Mouse (Mus musculus) ES-E14 (cell line): Measurements from ENCODE around the gene Serhl. TPM values are rescaled to one million over a fixed set of nuclear protein-coding genes. Genes with fewer than 3 reads are reported as not detected.

Experiments
- DNase-seq: peaks from one replicate; pipeline ENCODE4 v3.0.0-alpha.2; 2013; ENCODE audit warnings: low read depth, low spot score
- H3K27ac ChIP-seq: 2 replicates; pipeline ENCODE4 v1.5.1; 2012; ENCODE audit warnings: low read depth, mild to moderate bottlenecking, low read length, moderate library complexity, mixed read lengths; ENCODE audit not compliant: poor library complexity, insufficient read depth, severe bottlenecking
- H3K36me3 ChIP-seq: 2 replicates; pipeline ENCODE4 v1.6.1; 2012; ENCODE audit warnings: mild to moderate bottlenecking, low read length, moderate library complexity, mixed read lengths; ENCODE audit not compliant: control insufficient read depth, poor library complexity, insufficient read depth, severe bottlenecking
- H3K4me1 ChIP-seq, 2 experiments: fragments of 150-350 bp in 1 of 2; sonication (generic) in 1 of 2; 2 replicates each; pipeline ENCODE4 v1.6.1; 2012; ENCODE audit warnings: low read length in 2 of 2, mild to moderate bottlenecking in 1 of 2, mixed read lengths in 1 of 2; ENCODE audit not compliant: control insufficient read depth in 2 of 2, insufficient read depth in 2 of 2, poor library complexity in 1 of 2
- H3K4me3 ChIP-seq, 2 experiments: fragments of 150-350 bp in 1 of 2; sonication (generic) in 1 of 2; 2 replicates each; pipeline ENCODE4 v1.5.1; 2012; ENCODE audit warnings: low read length in 2 of 2, low read depth in 1 of 2, mild to moderate bottlenecking in 1 of 2, mixed read lengths in 1 of 2; ENCODE audit not compliant: insufficient read depth in 1 of 2, poor library complexity in 1 of 2, severe bottlenecking in 1 of 2
- H3K9ac ChIP-seq: 2 replicates; pipeline ENCODE4 v1.6.1; 2012; ENCODE audit warnings: low read depth, mild to moderate bottlenecking, low read length, mixed read lengths; ENCODE audit not compliant: poor library complexity, insufficient read depth, severe bottlenecking
- H3K9me3 ChIP-seq: fragments of 150-350 bp; sonication (generic); 2 replicates; pipeline ENCODE4 v1.6.1; 2012; ENCODE audit warnings: low read depth, mild to moderate bottlenecking, low read length; ENCODE audit not compliant: control insufficient read depth, insufficient read depth
- CHD2 ChIP-seq: IDR thresholded peaks from 2 replicates; pipeline ENCODE4 v1.6.1; 2014; ENCODE audit warnings: mild to moderate bottlenecking, low read depth, low read length, inconsistent platforms
- HCFC1 ChIP-seq: IDR thresholded peaks from 2 replicates; pipeline ENCODE4 v1.6.1; 2012; ENCODE audit warnings: low read length, inconsistent platforms, borderline replicate concordance; ENCODE audit not compliant: insufficient read depth
- MAFK ChIP-seq: IDR thresholded peaks from 2 replicates; pipeline ENCODE4 v1.6.1; 2014; ENCODE audit warnings: mild to moderate bottlenecking, low read depth, low read length, inconsistent platforms; ENCODE audit not compliant: insufficient read depth
- ZC3H11A ChIP-seq: IDR thresholded peaks from 2 replicates; pipeline ENCODE4 v1.6.1; 2012; ENCODE audit warnings: low read depth, mild to moderate bottlenecking, inconsistent platforms, low read length, borderline replicate concordance
- ZNF384 ChIP-seq: IDR thresholded peaks from 2 replicates; pipeline ENCODE4 v1.6.1; 2012; ENCODE audit warnings: low read depth, low read length, inconsistent platforms
- in situ Hi-C, 2 experiments: fragments of 600-800 bp; cut with MboI; formaldehyde crosslinking; loops; one replicate each; pipeline ENCODE4 v1.15.1; 2025; ENCODE audit warnings: low sequenced_read_pairs in 2 of 2, inconsistent platforms in 1 of 2; ENCODE audit not compliant: unreplicated experiment in 2 of 2
- total RNA-seq: library from RNA; depleted of rRNA; stranded (reverse); fragments of 300-350 nt; gene quantifications from 2 replicates; pipeline ENCODE4 v1.2.3, GENCODE M21; 2012

The Serhl gene
- total RNA-seq, 1 experiment = 16.3 TPM

DNA sequence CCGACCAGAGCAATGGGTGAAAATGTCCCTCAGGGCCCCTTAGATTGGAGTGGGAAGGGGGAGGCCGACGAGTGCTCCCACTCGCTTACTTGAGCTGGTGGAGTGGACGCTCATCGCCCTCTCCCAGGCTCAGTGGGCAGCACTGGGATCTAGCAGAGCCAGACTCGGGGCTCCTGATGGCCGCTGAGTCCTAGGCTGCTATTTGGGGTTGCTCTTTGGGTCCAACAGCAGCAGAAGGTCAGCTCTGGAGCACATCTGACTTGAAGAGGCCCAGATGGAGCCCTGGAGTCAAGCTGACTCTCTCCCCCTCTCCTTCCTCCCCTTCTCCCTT lies 11.0 kb downstream of the Serhl start:
- Histone ChIP-seq H3K4me1 (peaks cover 0 to 12% of the 10 kb centered on the region in 2 experiments; a peak in 1 of 4 replicates), H3K27ac (0 out of 2 replicates have a peak overlapping the region, but pooled peaks have one; percentile 14), H3K9me3 (no peaks in the 10 kb centered on the region), H3K9ac (peak overlapping the region; percentile 84), H3K4me3 (peak overlapping the region; percentile 68 to 87), H3K36me3 (no peaks in the 10 kb centered on the region)
- in situ Hi-C loops = no loop called here
- TF ChIP-seq ZNF384 (no peak), CHD2 (no peak), MAFK (no peak), HCFC1 (no peak), ZC3H11A (no peak)
- DNase-seq = no peak

DNA sequence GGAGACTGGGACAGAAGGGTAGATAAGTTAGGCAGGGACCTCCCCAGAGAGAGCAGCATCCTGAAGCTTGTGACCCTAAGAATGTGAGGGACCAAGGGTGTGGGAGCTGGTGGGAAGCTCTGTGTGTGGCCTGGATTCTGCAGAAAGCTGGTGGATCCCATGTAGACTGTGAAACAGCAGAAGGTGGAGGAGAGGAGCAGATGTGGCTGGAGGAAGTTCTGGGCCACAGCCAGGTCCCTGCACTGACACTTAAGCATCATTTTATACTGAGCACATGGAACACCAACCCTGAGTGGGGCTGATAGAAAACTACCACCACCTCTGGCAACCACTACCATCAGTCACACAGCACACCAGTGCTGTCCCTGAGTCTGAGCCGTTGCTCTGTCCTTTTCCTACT lies 13.8 kb downstream of the Serhl start:
- Histone ChIP-seq H3K27ac (no peak overlapping the region), H3K9me3 (no peaks in the 10 kb centered on the region), H3K4me3 (no peak overlapping the region), H3K9ac (no peak overlapping the region), H3K4me1 (peaks cover 0 to 7% of the 10 kb centered on the region in 2 experiments; a peak in 1 of 4 replicates), H3K36me3 (peaks cover 2% of the 10 kb centered on the region; the same call in 1 of the 2 replicates)
- no peak for DNase-seq
- no peak for TF ChIP-seq MAFK
- no peak for TF ChIP-seq ZNF384
- no peak for TF ChIP-seq CHD2
- TF ChIP-seq ZC3H11A = no peak
- TF ChIP-seq HCFC1 = no peak
- in situ Hi-C loops = no loop called here

DNA sequence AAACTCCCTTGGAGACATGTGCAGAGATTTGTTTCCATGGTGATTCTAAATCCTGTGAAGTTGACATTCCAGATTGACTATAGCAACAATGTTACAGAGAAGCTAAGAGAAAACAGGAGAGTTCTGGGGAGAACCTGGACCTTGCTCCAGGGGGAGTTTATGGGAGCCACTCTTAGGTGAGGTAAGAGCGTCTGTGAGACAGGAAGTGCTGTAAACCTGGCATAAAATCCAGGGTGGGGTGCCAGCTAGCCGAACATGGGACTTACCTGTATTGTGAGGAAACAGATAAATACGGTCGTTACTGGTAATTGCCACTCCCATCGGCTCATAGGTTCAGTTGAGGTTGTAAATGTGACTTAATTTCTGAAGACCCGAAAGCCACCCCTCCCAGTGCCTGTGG lies 17.1 kb downstream of the Serhl start:
- H3K36me3 ChIP-seq = peaks cover 2% of the 10 kb centered on the region; the same call in 1 of the 2 replicates
- H3K27ac ChIP-seq = no peak overlapping the region
- no peak overlapping the region for H3K4me3 ChIP-seq
- DNase-seq = no peak
- in situ Hi-C loops = no loop called here
- H3K9me3 ChIP-seq = peaks cover under 1% of the 10 kb centered on the region; the same call in 1 of the 2 replicates
- no peaks in the 10 kb centered on the region for H3K4me1 ChIP-seq
- TF ChIP-seq MAFK (no peak), ZC3H11A (no peak)
- H3K9ac ChIP-seq = no peak overlapping the region

DNA sequence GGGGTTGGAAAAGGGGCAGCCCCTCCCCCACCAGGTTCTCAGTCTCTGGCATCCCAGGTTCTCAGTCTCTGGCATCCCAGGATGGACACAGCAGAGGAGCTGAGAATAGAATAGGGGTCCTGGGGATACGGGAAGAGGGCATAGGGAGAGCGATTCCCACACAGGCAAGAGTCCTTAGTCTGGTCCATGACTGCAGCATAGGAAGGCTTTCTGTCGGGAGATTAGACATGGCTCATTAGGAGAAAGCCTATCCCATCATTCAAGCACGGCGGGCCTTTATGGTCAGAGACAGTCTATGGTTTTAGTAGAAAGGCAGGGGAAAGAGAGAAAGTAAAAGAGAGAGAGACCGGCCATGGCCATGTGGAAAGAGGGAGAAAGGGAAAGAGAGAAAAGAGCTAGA lies 18.5 kb downstream of the Serhl start:
- no peak overlapping the region for H3K27ac ChIP-seq
- peaks cover 5% of the 10 kb centered on the region for H3K9me3 ChIP-seq
- H3K4me3 ChIP-seq = no peak overlapping the region
- DNase-seq = no peak
- H3K36me3 ChIP-seq = peaks cover 6% of the 10 kb centered on the region; the same call in 1 of the 2 replicates
- no peak for TF ChIP-seq ZC3H11A
- TF ChIP-seq CHD2 = no peak
- no peak for TF ChIP-seq MAFK
- TF ChIP-seq ZNF384 = no peak
- no peak for TF ChIP-seq HCFC1
- in situ Hi-C loops = no loop called here
- no peak overlapping the region for H3K9ac ChIP-seq
- no peaks in the 10 kb centered on the region for H3K4me1 ChIP-seq

DNA sequence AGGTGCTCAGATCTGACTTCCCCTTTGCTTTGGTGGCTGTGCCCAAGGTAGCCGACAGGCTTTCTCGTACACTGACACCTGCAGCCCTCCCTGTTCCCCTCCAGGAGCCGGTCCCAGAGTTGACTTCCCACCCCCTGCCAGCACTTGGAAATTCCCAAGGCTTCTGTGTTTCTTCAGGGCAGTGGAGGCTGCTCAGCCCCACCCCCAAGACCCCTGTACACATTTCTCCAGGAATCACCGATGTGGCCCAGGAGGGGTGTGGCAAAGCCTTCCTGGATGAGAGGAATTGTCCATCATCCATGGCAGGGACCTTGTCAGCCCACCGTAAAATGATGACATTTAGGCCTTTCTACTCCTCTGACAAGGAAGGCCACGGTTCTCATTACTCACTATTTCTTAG lies 22.0 kb downstream of the Serhl start:
- TF ChIP-seq CHD2 = no peak
- TF ChIP-seq ZNF384 = no peak
- TF ChIP-seq MAFK = no peak
- TF ChIP-seq HCFC1 = no peak
- TF ChIP-seq ZC3H11A = no peak
- H3K36me3 ChIP-seq = peaks cover 7% of the 10 kb centered on the region
- H3K4me1 ChIP-seq = peaks cover 0 to 3% of the 10 kb centered on the region in 2 experiments; a peak in 1 of 4 replicates
- peaks cover 5% of the 10 kb centered on the region for H3K9me3 ChIP-seq
- DNase-seq = no peak
- H3K4me3 ChIP-seq = no peak overlapping the region
- in situ Hi-C loops = no loop called here
- no peak overlapping the region for H3K9ac ChIP-seq
- no peak overlapping the region for H3K27ac ChIP-seq
